ENCODE assay signal across 8 mouse cellular contexts in the genomic region with DNA sequence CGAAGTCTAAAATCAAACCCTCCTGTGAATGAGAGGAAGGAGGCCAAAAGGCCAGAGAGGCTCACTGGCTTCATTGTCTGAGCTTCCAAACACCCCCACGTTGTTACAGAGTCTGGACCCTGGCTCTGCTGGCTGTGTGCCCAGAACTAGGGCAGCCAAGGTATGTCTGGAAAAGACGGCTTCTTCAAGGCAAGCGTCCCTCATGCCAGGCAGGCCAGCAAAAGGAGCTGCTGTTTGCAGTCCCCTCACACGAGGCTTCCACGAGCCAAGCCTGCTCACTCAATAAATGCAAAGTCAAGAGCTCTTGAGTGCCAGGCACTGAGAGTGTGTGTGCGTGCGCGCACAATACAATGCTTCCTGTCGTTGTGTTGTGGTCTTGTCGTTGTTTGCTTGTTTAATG.
DNase-seq lines count a peak whose midpoint lies in the region; ATAC-seq and TF ChIP-seq lines count a peak whose summit lies in the region.

No protein-coding gene starts in this region.

- no peak overlapping the region for H3K4me2 ChIP-seq in hindbrain, embryonic 13.5 days
- no peak overlapping the region for H3K4me2 ChIP-seq in hindbrain, embryonic 12.5 days (replicated peaks)
- no peak overlapping the region for H3K4me2 ChIP-seq in kidney, embryonic 15.5 days

- peak; percentile 80 for DNase-seq in brain, embryonic 14.5 days (ENCODE audit: low read depth)
- DNase-seq in heart, adult 18-20 months, result peak; percentile 38 to 49
- DNase-seq in ovary, postnatal 36 days (ENCODE audit: low spot score), result peak; percentile 72
- no peak for DNase-seq in left cerebral cortex, adult 9 months (ENCODE audit: low spot score in 2 of 2)

- no peak overlapping the region for H3K9ac ChIP-seq in hindbrain, embryonic 13.5 days
- no peak overlapping the region for H3K9ac ChIP-seq in hindbrain, embryonic 12.5 days
- H3K9ac ChIP-seq in kidney, embryonic 15.5 days, result no peak overlapping the region

- no peak for ATAC-seq in hindbrain, embryonic 13.5 days (ENCODE audit: low FRiP score)
- no peak for ATAC-seq in hindbrain, embryonic 12.5 days (ENCODE audit: low FRiP score)
- peak; percentile 55; the same call in 1 of the 2 replicates for ATAC-seq in kidney, embryonic 15.5 days (replicated peaks; ENCODE audit: low FRiP score)
- ATAC-seq in megakaryocyte, adult 5-6 weeks (ENCODE audit: poor library complexity, severe bottlenecking), result no peak

- no peak overlapping the region for H3K4me3 ChIP-seq in hindbrain, embryonic 13.5 days
- H3K4me3 ChIP-seq in hindbrain, embryonic 12.5 days, result no peak overlapping the region
- no peak overlapping the region for H3K4me3 ChIP-seq in kidney, embryonic 15.5 days (replicated peaks)

- 0 out of 2 replicates have a peak overlapping the region, but pooled peaks have one; percentile 12 for H3K27ac ChIP-seq in hindbrain, embryonic 13.5 days
- H3K27ac ChIP-seq in hindbrain, embryonic 12.5 days, result no peak overlapping the region; the same call in 1 of the 2 replicates
- peak overlapping the region; percentile 37; the same call in 1 of the 2 replicates for H3K27ac ChIP-seq in kidney, embryonic 15.5 days

- H3K4me1 ChIP-seq in hindbrain, embryonic 13.5 days (replicated peaks), result peaks cover 12% of the 10 kb centered on the region
- peaks cover 10% of the 10 kb centered on the region for H3K4me1 ChIP-seq in hindbrain, embryonic 12.5 days
- H3K4me1 ChIP-seq in kidney, embryonic 15.5 days, result peaks cover 15% of the 10 kb centered on the region

- no peaks in the 10 kb centered on the region for H3K27me3 ChIP-seq in hindbrain, embryonic 13.5 days
- H3K27me3 ChIP-seq in hindbrain, embryonic 12.5 days, result no peaks in the 10 kb centered on the region
- H3K27me3 ChIP-seq in kidney, embryonic 15.5 days, result no peaks in the 10 kb centered on the region

- no peaks in the 10 kb centered on the region for H3K9me3 ChIP-seq in hindbrain, embryonic 13.5 days
- H3K9me3 ChIP-seq in hindbrain, embryonic 12.5 days (replicated peaks), result no peaks in the 10 kb centered on the region
- no peaks in the 10 kb centered on the region for H3K9me3 ChIP-seq in kidney, embryonic 15.5 days (replicated peaks)

- WGBS in hindbrain, embryonic 13.5 days, result 58% methylated on average over 11 of the region's 11 CpGs
- WGBS in hindbrain, embryonic 12.5 days, result 59% methylated on average over 11 of the region's 11 CpGs
- 49% methylated on average over 11 of the region's 11 CpGs for WGBS in kidney, embryonic 15.5 days

- TF ChIP-seq POLR2A in brain, embryonic 14.5 days (IDR thresholded peaks at IDR 0.05; ENCODE audit: borderline replicate concordance, extremely low read depth, insufficient read depth, insufficient read length, poor library complexity, severe bottlenecking), result no peak

- TF ChIP-seq CTCF in brain, embryonic 14.5 days (IDR thresholded peaks at IDR 0.05; ENCODE audit: borderline replicate concordance, extremely low read depth, insufficient read depth, insufficient read length), result no peak

- no peaks in the 10 kb centered on the region for H3K36me3 ChIP-seq in hindbrain, embryonic 13.5 days
- H3K36me3 ChIP-seq in hindbrain, embryonic 12.5 days, result no peaks in the 10 kb centered on the region
- H3K36me3 ChIP-seq in kidney, embryonic 15.5 days, result peaks cover 31% of the 10 kb centered on the region

Comparison
In these comparisons a context has a peak if more than half of its experiments do, and no peak if none do; other contexts are left out.
1. DNase-seq: peak in brain, embryonic 14.5 days (single experiment), heart, adult 18-20 months (2 of 2) and ovary, postnatal 36 days (single experiment); none in left cerebral cortex, adult 9 months (0 of 2).